Mouse (Mus musculus) kidney, adult 2 months (tissue): Measurements from ENCODE around the gene 4930452B06Rik.

Source experiments
- CTCF ChIP-seq: fragments of 200-500 bp; conservative IDR thresholded peaks from 2 replicates; pipeline ENCODE4 v1.5.1; 2011; ENCODE audit warnings: low read depth, mild to moderate bottlenecking, control low read depth, low read length, moderate library complexity, mixed read lengths; ENCODE audit not compliant: insufficient read depth, insufficient read length
- POLR2A ChIP-seq: fragments of 200-500 bp; IDR thresholded peaks from one replicate; pipeline ENCODE4 v1.6.1; 2011; ENCODE audit warnings: low read depth, low read length, control low read depth

DNA sequence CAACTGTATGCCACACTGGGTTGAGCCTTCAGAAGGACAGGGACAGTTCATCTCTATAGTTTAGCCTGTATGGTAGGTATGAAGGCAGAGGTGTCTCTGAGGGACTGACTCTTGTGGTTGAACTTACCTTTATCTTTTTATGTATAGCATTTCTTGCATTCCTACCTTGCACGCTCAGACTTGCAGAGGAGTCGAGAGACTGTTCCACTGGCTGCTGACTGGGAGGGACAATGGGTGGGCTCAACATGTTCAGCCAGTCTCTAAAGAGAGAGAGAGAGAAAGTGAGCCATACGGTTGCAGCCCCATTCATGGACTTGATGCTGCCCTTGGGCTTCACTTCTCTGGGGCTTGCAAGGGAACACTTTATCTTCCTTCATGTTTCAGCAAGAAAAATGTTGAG is 223.3 kb downstream of the 4930452B06Rik start:
- no peak for TF ChIP-seq CTCF
- no peak for TF ChIP-seq POLR2A
